Mouse (Mus musculus) bone marrow macrophage, adult 2 months (primary cell): ENCODE measurements around the gene Rbl1. TPM values are rescaled to one million over a fixed set of nuclear protein-coding genes. Genes with fewer than 3 reads are reported as not detected.

Source experiments
- H3K27ac ChIP-seq: 2 replicates; pipeline ENCODE4 v1.5.1; 2012; ENCODE audit warnings: low read depth, low read length; ENCODE audit not compliant: insufficient read depth
- H3K4me1 ChIP-seq: 2 replicates; pipeline ENCODE4 v1.6.1; 2012; ENCODE audit warnings: low read length; ENCODE audit not compliant: control insufficient read depth, insufficient read depth
- H3K4me3 ChIP-seq: 2 replicates; pipeline ENCODE4 v1.5.1; 2012; ENCODE audit warnings: mild to moderate bottlenecking, low read length, moderate library complexity; ENCODE audit not compliant: insufficient read depth
- CTCF ChIP-seq: IDR thresholded peaks from 2 replicates; pipeline ENCODE4 v1.5.1; 2012; ENCODE audit warnings: low read depth, mild to moderate bottlenecking, low read length, moderate library complexity
- POLR2A ChIP-seq: IDR thresholded peaks from 2 replicates; pipeline ENCODE4 v1.6.1; 2012; ENCODE audit warnings: mild to moderate bottlenecking, low read depth, low read length, borderline replicate concordance
- polyA plus RNA-seq: library from polyadenylated mRNA; stranded (reverse); fragments of >200 nt; gene quantifications from 2 replicates; pipeline ENCODE4 v1.2.4, GENCODE M21; 2012; ENCODE audit not compliant: missing spikeins, insufficient read depth, insufficient read length

The Rbl1 gene
- polyA plus RNA-seq, 1 experiment: 26.6 TPM

DNA sequence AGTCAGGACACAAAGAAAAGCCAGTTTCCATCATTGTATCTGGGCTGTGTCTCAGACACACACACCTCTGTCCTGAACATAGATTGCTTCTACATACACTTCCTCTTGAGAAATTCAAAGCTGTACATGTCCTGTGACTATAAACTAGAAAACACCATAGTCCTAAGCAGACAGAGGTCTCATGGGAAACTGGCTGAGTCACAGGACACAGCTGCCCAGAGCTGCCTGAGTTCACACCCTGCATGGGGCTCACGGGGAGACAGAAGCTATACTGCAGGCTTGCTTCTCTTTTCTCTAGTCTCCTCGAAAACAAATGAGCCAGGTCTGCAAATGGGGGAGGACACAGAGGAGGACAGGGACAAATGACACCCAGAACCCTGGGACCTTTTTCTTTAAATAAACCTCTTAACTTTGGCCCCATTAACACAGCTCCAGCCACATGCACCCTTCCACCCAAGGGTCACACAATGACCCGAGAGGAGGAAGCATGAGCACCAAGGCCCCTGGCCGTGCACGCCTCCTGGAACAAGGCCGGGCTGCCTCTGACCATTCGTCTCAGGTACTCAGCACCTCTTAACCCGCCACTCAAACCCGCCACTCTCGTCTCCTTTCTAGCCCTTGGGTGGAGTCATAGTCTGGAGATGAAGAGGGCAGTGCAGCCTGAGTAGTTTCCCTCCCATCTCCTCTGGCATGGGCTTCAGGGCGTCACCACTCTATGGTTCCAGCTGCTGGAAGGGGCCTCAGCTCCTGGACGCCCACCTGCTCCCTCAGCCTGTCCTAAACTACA lies 104.6 kb downstream of the Rbl1 start:
- Histone ChIP-seq H3K4me3 (no peak overlapping the region), H3K27ac (peak overlapping the region; percentile 44), H3K4me1 (peaks cover 13% of the 10 kb centered on the region)
- TF ChIP-seq CTCF (no peak), POLR2A (no peak)

Other genes with a start within 250 kb of the Rbl1 start
- gene Ndrg3, start 212.5 kb downstream of the Rbl1 start, polyA plus RNA-seq: 68.3 and 81.0 TPM in 2 replicates
- 11.4 and 13.0 TPM in 2 replicates for gene Dsn1, start 197.4 kb downstream of the Rbl1 start, polyA plus RNA-seq
- gene Soga1, start 125.3 kb downstream of the Rbl1 start, polyA plus RNA-seq: 10.9 and 14.9 TPM in 2 replicates
- not detected in 2 replicates for gene Tldc2, start 117.5 kb downstream of the Rbl1 start, polyA plus RNA-seq
- 496 and 503 TPM in 2 replicates for gene Samhd1, start 69.3 kb downstream of the Rbl1 start, polyA plus RNA-seq
- gene Rpn2, start 74.5 kb upstream of the Rbl1 start, polyA plus RNA-seq: 175 and 184 TPM in 2 replicates
- not detected in 2 replicates for gene Mroh8, start 75.0 kb upstream of the Rbl1 start, polyA plus RNA-seq
- not detected in 2 replicates for gene Ghrh, start 143.0 kb upstream of the Rbl1 start, polyA plus RNA-seq
- gene Manbal, start 163.1 kb upstream of the Rbl1 start, polyA plus RNA-seq: 32.7 and 33.5 TPM in 2 replicates
- gene Src, start 213.9 kb upstream of the Rbl1 start, polyA plus RNA-seq: 3.0 and 3.4 TPM in 2 replicates